Mouse (Mus musculus) liver, adult 2 months (tissue): ENCODE measurements around the gene Arhgap18.

Experiments used
- CTCF ChIP-seq: fragments of 200-500 bp; IDR thresholded peaks from 2 replicates; pipeline ENCODE4 v1.5.1; 2011; ENCODE audit warnings: low read depth, low read length, control low read depth
- POLR2A ChIP-seq: fragments of 200-500 bp; IDR thresholded peaks from 2 replicates; pipeline ENCODE4 v1.6.1; 2011; ENCODE audit warnings: low read length, control low read depth; ENCODE audit not compliant: insufficient read depth; ENCODE audit errors: extremely low read depth

GRCm38 (mm10) chr10:26711068-26711467, 42.2 kb upstream of the Arhgap18 start:
- peak; percentile 34; the same call in 1 of the 2 replicates for TF ChIP-seq CTCF
- TF ChIP-seq POLR2A: no peak
